Mouse (Mus musculus) thymus, adult 2 months (tissue): ENCODE measurements at regions not wholly inside any gene's neighbourhood (a gene's known extent, or its start where the extent isn't known, plus 50 kb on each side); places are given as distances from the start of the nearest gene placed in this dataset.

Experiments
- CTCF ChIP-seq: fragments of 200-500 bp; IDR thresholded peaks from 2 replicates; pipeline ENCODE4 v1.5.1; 2012; ENCODE audit warnings: mild to moderate bottlenecking, control low read depth, low read length, moderate library complexity, borderline replicate concordance; ENCODE audit not compliant: control insufficient read depth, poor library complexity, insufficient read depth; ENCODE audit errors: extremely low read depth
- POLR2A ChIP-seq: fragments of 200-500 bp; IDR thresholded peaks from 2 replicates; pipeline ENCODE4 v1.6.1; 2012; ENCODE audit warnings: mild to moderate bottlenecking, low read length, control low read depth, moderate library complexity; ENCODE audit not compliant: control insufficient read depth, poor library complexity, insufficient read depth; ENCODE audit errors: extremely low read depth

DNA sequence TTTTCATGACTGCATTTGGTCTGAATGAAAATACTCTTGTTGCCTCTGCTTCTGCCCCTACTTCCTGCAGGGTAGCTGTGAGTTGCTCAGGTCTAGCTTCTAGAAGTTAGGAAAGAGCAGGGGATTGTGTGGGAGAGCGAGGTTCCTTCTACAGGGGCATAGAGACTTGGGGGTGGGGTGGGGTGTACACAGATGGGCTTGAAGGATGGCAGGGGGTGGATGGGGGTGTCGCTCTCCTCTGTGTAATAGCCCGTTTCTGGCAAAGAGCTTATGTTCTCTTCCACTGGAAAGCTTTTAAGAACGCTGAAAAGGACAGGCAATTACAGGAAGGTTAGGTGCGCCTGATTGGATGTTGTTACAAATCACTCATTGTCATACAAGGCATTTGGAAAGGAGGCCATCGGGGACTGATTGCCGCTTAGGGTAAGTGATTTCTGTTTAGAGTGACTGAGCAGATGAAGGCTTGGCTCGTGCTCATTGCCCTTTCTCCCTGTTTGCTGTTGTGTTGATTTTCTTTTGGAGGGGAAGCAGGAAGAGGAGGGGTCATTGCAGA, 629.3 kb upstream of the Fam160b2 start:
- no peak for TF ChIP-seq CTCF
- no peak for TF ChIP-seq POLR2A
